Mouse (Mus musculus) hindbrain, embryonic 13.5 days (tissue): ENCODE measurements around the gene Acap1. TPM values are rescaled to one million over a fixed set of nuclear protein-coding genes. Genes with fewer than 3 reads are reported as not detected.

Experiments
- ATAC-seq: fragments of 200-750 bp; cut with Nextera tagmentation; 2 replicates; pipeline ENCODE4 v1.8.0; 2017; ENCODE audit warnings: moderate TSS enrichment; ENCODE audit not compliant: low FRiP score
- H3K27ac ChIP-seq: fragments of 300-500 bp; sonication (generic); 2 replicates; pipeline ENCODE4 v1.5.1; 2015; ENCODE audit warnings: inconsistent platforms, mild to moderate bottlenecking, moderate library complexity
- H3K27me3 ChIP-seq: fragments of 300-500 bp; sonication (generic); 2 replicates; pipeline ENCODE4 v1.6.1; 2015; ENCODE audit warnings: mild to moderate bottlenecking, inconsistent platforms
- H3K36me3 ChIP-seq: fragments of 300-500 bp; sonication (generic); 2 replicates; pipeline ENCODE4 v1.6.1; 2015; ENCODE audit warnings: mild to moderate bottlenecking, inconsistent platforms
- H3K4me1 ChIP-seq: fragments of 300-500 bp; sonication (generic); replicated peaks from 2 replicates; pipeline ENCODE4 v1.6.1; 2015; ENCODE audit warnings: inconsistent platforms
- H3K4me2 ChIP-seq: fragments of 300-500 bp; sonication (generic); 2 replicates; pipeline ENCODE4 v1.6.1; 2015; ENCODE audit warnings: inconsistent platforms, mild to moderate bottlenecking, moderate library complexity
- H3K4me3 ChIP-seq: fragments of 300-500 bp; sonication (generic); 2 replicates; pipeline ENCODE4 v1.5.1; 2015; ENCODE audit warnings: mild to moderate bottlenecking, inconsistent platforms
- H3K9ac ChIP-seq: fragments of 300-500 bp; sonication (generic); 2 replicates; pipeline ENCODE4 v1.6.1; 2015; ENCODE audit warnings: mild to moderate bottlenecking, inconsistent platforms
- H3K9me3 ChIP-seq: fragments of 300-500 bp; sonication (generic); 2 replicates; pipeline ENCODE4 v1.6.1; 2016; ENCODE audit warnings: inconsistent platforms
- WGBS: fragments of 180-500 bp; shearing (Covaris S2); methylation state at CpG from one replicate; pipeline ENCODE4 v1.1.7; 2015; 5-methylcytosine and 5-hydroxymethylcytosine counted together
- polyA plus RNA-seq: library from polyadenylated mRNA; unstranded; fragments of >200 nt; fragmentation: Nextera tagmentation; extraction: Ambion mirVana; gene quantifications from 2 replicates; pipeline ENCODE4 v1.2.1, GENCODE M21; 2015

Acap1 gene
- polyA plus RNA-seq, 1 experiment from 2014 or later = 0.17 TPM

GRCm38 (mm10) chr11:69891482-69891881 lies 3.9 kb downstream of the Acap1 start:
- H3K4me3 ChIP-seq = no peak overlapping the region
- H3K9me3 ChIP-seq = no peaks in the 10 kb centered on the region
- H3K36me3 ChIP-seq = no peaks in the 10 kb centered on the region
- H3K4me2 ChIP-seq = no peak overlapping the region
- H3K27me3 ChIP-seq = 0 out of 2 replicates have a peak, but pooled peaks cover 3% of the 10 kb centered on the region
- no peak for ATAC-seq
- no peak overlapping the region for H3K27ac ChIP-seq
- WGBS = 71% methylated on average over 4 of the region's 4 CpGs
- no peak overlapping the region for H3K9ac ChIP-seq
- no peaks in the 10 kb centered on the region; the same call in 1 of the 2 replicates for H3K4me1 ChIP-seq

GRCm38 (mm10) chr11:69886907-69887635 lies 8.3 kb downstream of the Acap1 start:
- no peak overlapping the region for H3K4me2 ChIP-seq
- ATAC-seq = no peak
- no peak overlapping the region for H3K9ac ChIP-seq
- no peaks in the 10 kb centered on the region; the same call in 1 of the 2 replicates for H3K4me1 ChIP-seq
- no peak overlapping the region for H3K27ac ChIP-seq
- peaks cover 16% of the 10 kb centered on the region for H3K27me3 ChIP-seq
- H3K36me3 ChIP-seq = no peaks in the 10 kb centered on the region
- no peak overlapping the region for H3K4me3 ChIP-seq
- no peaks in the 10 kb centered on the region for H3K9me3 ChIP-seq
- WGBS = 77% methylated on average over 8 of the region's 8 CpGs

- Histone ChIP-seq H3K9me3 (no peaks in the 10 kb centered on the region), H3K4me2 (no peak overlapping the region), H3K36me3 (no peaks in the 10 kb centered on the region), H3K4me3 (no peak overlapping the region), H3K27me3 (peaks cover 34% of the 10 kb centered on the region), H3K4me1 (peaks cover 18% of the 10 kb centered on the region), H3K9ac (no peak overlapping the region), H3K27ac (no peak overlapping the region)
- no peak for ATAC-seq
- WGBS = 86% methylated on average over 8 of the region's 8 CpGs
These were observed 10.7 kb downstream of the Acap1 start for GRCm38 (mm10) chr11:69884663-69885062.

- H3K36me3 ChIP-seq = no peaks in the 10 kb centered on the region
- no peak overlapping the region for H3K27ac ChIP-seq
- no peak overlapping the region for H3K9ac ChIP-seq
- peaks cover 22% of the 10 kb centered on the region for H3K4me1 ChIP-seq
- H3K4me3 ChIP-seq = no peak overlapping the region
- ATAC-seq = no peak
- H3K9me3 ChIP-seq = no peaks in the 10 kb centered on the region
- no peak overlapping the region for H3K4me2 ChIP-seq
- 84% methylated on average over 9 of the region's 9 CpGs for WGBS
- H3K27me3 ChIP-seq = peaks cover 38% of the 10 kb centered on the region
These were observed 11.1 kb downstream of the Acap1 start for GRCm38 (mm10) chr11:69884240-69884639.

GRCm38 (mm10) chr11:69883527-69884151 lies 11.7 kb downstream of the Acap1 start:
- no peak overlapping the region for H3K4me2 ChIP-seq
- WGBS = 91% methylated on average over 8 of the region's 8 CpGs

GRCm38 (mm10) chr11:69883066-69883465 lies 12.3 kb downstream of the Acap1 start:
- Histone ChIP-seq H3K9me3 (no peaks in the 10 kb centered on the region), H3K9ac (no peak overlapping the region), H3K4me1 (peaks cover 32% of the 10 kb centered on the region), H3K4me3 (no peak overlapping the region), H3K4me2 (no peak overlapping the region), H3K27me3 (peaks cover 42% of the 10 kb centered on the region), H3K27ac (no peak overlapping the region), H3K36me3 (no peaks in the 10 kb centered on the region)
- 62% methylated on average over 4 of the region's 4 CpGs for WGBS
- no peak for ATAC-seq

More at GRCm38 (mm10) chr11:69883527-69884151, 11.7 kb downstream of the Acap1 start:
- peaks cover 42% of the 10 kb centered on the region for H3K27me3 ChIP-seq
- peaks cover 27% of the 10 kb centered on the region for H3K4me1 ChIP-seq
- H3K9me3 ChIP-seq = no peaks in the 10 kb centered on the region
- ATAC-seq = no peak
- H3K9ac ChIP-seq = no peak overlapping the region
- H3K36me3 ChIP-seq = no peaks in the 10 kb centered on the region
- no peak overlapping the region for H3K4me3 ChIP-seq
- H3K27ac ChIP-seq = no peak overlapping the region

- peaks cover 42% of the 10 kb centered on the region for H3K27me3 ChIP-seq
- 0 out of 2 replicates have a peak overlapping the region, but pooled peaks have one; percentile 71 for H3K9ac ChIP-seq
- 64% methylated on average over 21 of the region's 21 CpGs for WGBS
- H3K4me2 ChIP-seq = peak overlapping the region; percentile 73
- peak overlapping the region; percentile 40 for H3K4me3 ChIP-seq
- no peaks in the 10 kb centered on the region for H3K36me3 ChIP-seq
- H3K4me1 ChIP-seq = peaks cover 34% of the 10 kb centered on the region
- no peaks in the 10 kb centered on the region for H3K9me3 ChIP-seq
- no peak overlapping the region for H3K27ac ChIP-seq
- ATAC-seq = no peak
These were observed 13.3 kb downstream of the Acap1 start for GRCm38 (mm10) chr11:69881787-69882670.

GRCm38 (mm10) chr11:69880853-69881603 lies 14.3 kb downstream of the Acap1 start, which contains the start of gene Kctd11:
TSS of gene Kctd11 (minus strand) at chr11:69881406.
- ATAC-seq = peak; percentile 82
- peaks cover 42% of the 10 kb centered on the region for H3K27me3 ChIP-seq
- peak within 1 kb of the TSS; percentile 73 for H3K4me2 ChIP-seq
- peaks cover 36% of the 10 kb centered on the region for H3K4me1 ChIP-seq
- H3K9me3 ChIP-seq = no peaks in the 10 kb centered on the region
- peak within 1 kb of the TSS; percentile 58 for H3K27ac ChIP-seq
- H3K36me3 ChIP-seq = no peaks in the 10 kb centered on the region
- H3K4me3 ChIP-seq = peak within 1 kb of the TSS; percentile 40
- H3K9ac ChIP-seq = peak within 1 kb of the TSS; percentile 71
- WGBS = under 1% methylated on average over 41 of the region's 46 CpGs

GRCm38 (mm10) chr11:69880506-69880852 lies 14.9 kb downstream of the Acap1 start:
- under 1% methylated on average over 18 of the region's 18 CpGs for WGBS
- no peak; the same call in 1 of the 2 replicates for ATAC-seq
- Histone ChIP-seq H3K4me3 (peak overlapping the region; percentile 40), H3K4me1 (peaks cover 36% of the 10 kb centered on the region), H3K27ac (peak overlapping the region; percentile 58), H3K9ac (peak overlapping the region; percentile 71), H3K9me3 (no peaks in the 10 kb centered on the region), H3K4me2 (peak overlapping the region; percentile 73), H3K36me3 (no peaks in the 10 kb centered on the region), H3K27me3 (peaks cover 40% of the 10 kb centered on the region)

- Histone ChIP-seq H3K9ac (peak overlapping the region; percentile 58), H3K4me3 (peak overlapping the region; percentile 40)
- WGBS = 60% methylated on average over 15 of the region's 15 CpGs
These were observed 15.6 kb downstream of the Acap1 start for GRCm38 (mm10) chr11:69879711-69880110.

GRCm38 (mm10) chr11:69878952-69879351 lies 16.4 kb downstream of the Acap1 start:
- WGBS = 89% methylated on average over 6 of the region's 6 CpGs
- Histone ChIP-seq H3K9ac (no peak overlapping the region), H3K36me3 (no peaks in the 10 kb centered on the region), H3K27me3 (peaks cover 36% of the 10 kb centered on the region), H3K9me3 (no peaks in the 10 kb centered on the region), H3K4me2 (0 out of 2 replicates have a peak overlapping the region, but pooled peaks have one; percentile 73), H3K4me1 (peaks cover 36% of the 10 kb centered on the region), H3K27ac (no peak overlapping the region), H3K4me3 (no peak overlapping the region)
- no peak for ATAC-seq

More at GRCm38 (mm10) chr11:69879711-69880110, 15.6 kb downstream of the Acap1 start:
- Histone ChIP-seq H3K27ac (no peak overlapping the region), H3K36me3 (no peaks in the 10 kb centered on the region), H3K4me2 (peak overlapping the region; percentile 73), H3K27me3 (peaks cover 38% of the 10 kb centered on the region), H3K4me1 (peaks cover 36% of the 10 kb centered on the region), H3K9me3 (no peaks in the 10 kb centered on the region)
- ATAC-seq = no peak
